Mouse (Mus musculus): ENCODE data around the gene Trappc4.

Trappc4 gene

GRCm38 (mm10) chr9:44361190-44361917 is 46.0 kb downstream of the Trappc4 start, which contains the start of gene Vps11:
TSS of gene Vps11 (minus strand) at chr9:44361670.
- DNase-seq (ENCODE audit: low read depth, low spot score), result peak; percentile 99

- no peak for DNase-seq (ENCODE audit: low read depth, low spot score)
Observed at GRCm38 (mm10) chr9:44357207-44357606, 50.2 kb downstream of the Trappc4 start.

Measured in ES-CJ7 (cell line).